Mouse (Mus musculus) embryonic facial prominence, embryonic 13.5 days (tissue): ENCODE measurements at regions not wholly inside any gene's neighbourhood (a gene's known extent, or its start where the extent isn't known, plus 50 kb on each side); places are given as distances from the start of the nearest gene placed in this dataset.

Experiments
- ATAC-seq: fragments of 200-750 bp; cut with Nextera tagmentation; 2 replicates; pipeline ENCODE4 v1.8.0; 2017; ENCODE audit warnings: low read depth; ENCODE audit not compliant: insufficient number of reproducible peaks, insufficient read depth, low FRiP score, low TSS enrichment
- H3K27ac ChIP-seq: fragments of 300-500 bp; sonication (generic); 2 replicates; pipeline ENCODE4 v1.5.1; 2015; ENCODE audit warnings: moderate library complexity, mild to moderate bottlenecking, inconsistent platforms
- H3K27me3 ChIP-seq: fragments of 300-500 bp; sonication (generic); 2 replicates; pipeline ENCODE4 v1.6.1; 2015; ENCODE audit warnings: mild to moderate bottlenecking, inconsistent platforms
- H3K36me3 ChIP-seq: fragments of 300-500 bp; sonication (generic); 2 replicates; pipeline ENCODE4 v1.6.1; 2015; ENCODE audit warnings: mild to moderate bottlenecking, inconsistent platforms
- H3K4me1 ChIP-seq: fragments of 300-500 bp; sonication (generic); 2 replicates; pipeline ENCODE4 v1.6.1; 2015; ENCODE audit warnings: inconsistent platforms
- H3K4me2 ChIP-seq: fragments of 300-500 bp; sonication (generic); 2 replicates; pipeline ENCODE4 v1.6.1; 2015; ENCODE audit warnings: moderate library complexity, mild to moderate bottlenecking, inconsistent platforms
- H3K4me3 ChIP-seq: fragments of 300-500 bp; sonication (generic); 2 replicates; pipeline ENCODE4 v1.5.1; 2015; ENCODE audit warnings: mild to moderate bottlenecking, inconsistent platforms
- H3K9ac ChIP-seq: fragments of 300-500 bp; sonication (generic); 2 replicates; pipeline ENCODE4 v1.6.1; 2015; ENCODE audit warnings: mild to moderate bottlenecking, inconsistent platforms
- H3K9me3 ChIP-seq: fragments of 300-500 bp; sonication (generic); 2 replicates; pipeline ENCODE4 v1.6.1; 2016; ENCODE audit warnings: inconsistent platforms
- WGBS: fragments of 180-500 bp; shearing (Covaris S2); methylation state at CpG from one replicate; pipeline ENCODE4 v1.1.7; 2015; ENCODE audit warnings: mixed read lengths; 5-methylcytosine and 5-hydroxymethylcytosine counted together

DNA sequence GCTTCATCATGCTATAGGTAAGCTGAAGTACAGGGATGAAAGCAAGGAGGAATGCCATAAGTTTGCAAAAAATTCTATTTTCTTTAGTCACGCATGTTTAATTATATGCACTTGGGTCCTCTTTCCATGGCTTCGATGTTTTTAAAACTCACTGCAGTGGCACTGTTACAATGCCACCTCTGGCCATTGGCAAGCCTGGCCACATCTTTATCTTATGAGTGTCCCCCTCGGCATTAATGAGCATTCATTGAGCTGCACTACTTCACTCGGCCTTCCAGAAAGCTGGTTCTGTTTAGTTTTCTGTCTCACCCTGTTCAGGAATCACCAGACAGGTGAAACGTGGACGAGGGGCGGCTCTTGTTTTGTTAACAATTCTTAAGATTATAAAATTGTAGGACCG, 79.7 kb upstream of the Dnajc24 start:
- Histone ChIP-seq H3K4me3 (no peak overlapping the region), H3K9ac (no peak overlapping the region), H3K36me3 (no peaks in the 10 kb centered on the region), H3K9me3 (no peaks in the 10 kb centered on the region), H3K4me2 (no peak overlapping the region), H3K27me3 (no peaks in the 10 kb centered on the region), H3K4me1 (no peaks in the 10 kb centered on the region), H3K27ac (no peak overlapping the region)
- no peak for ATAC-seq
- WGBS, result 62% methylated on average over 8 of the region's 8 CpGs

DNA sequence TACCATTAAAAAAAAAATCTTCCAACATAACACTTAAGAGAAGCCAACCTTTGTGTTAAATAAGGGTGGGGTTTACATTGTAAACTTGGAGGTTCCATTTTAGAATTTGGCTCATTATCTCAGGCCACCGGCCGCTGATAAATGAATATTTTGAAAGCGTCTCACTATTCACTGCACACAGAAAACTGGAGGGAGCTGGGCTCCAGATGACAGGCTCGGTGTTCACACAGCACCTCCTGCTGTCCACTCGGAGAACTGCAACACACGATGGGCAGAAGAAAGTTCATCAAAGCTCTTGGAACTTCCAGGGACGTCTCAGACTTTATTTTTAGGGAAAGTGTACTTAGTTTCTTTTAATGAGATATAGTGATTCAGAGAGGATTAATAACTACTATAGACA, 78.6 kb upstream of the Dnajc24 start:
- ATAC-seq, result no peak
- Histone ChIP-seq H3K4me1 (no peaks in the 10 kb centered on the region), H3K9ac (no peak overlapping the region), H3K4me3 (no peak overlapping the region), H3K27ac (no peak overlapping the region), H3K4me2 (no peak overlapping the region), H3K36me3 (no peaks in the 10 kb centered on the region), H3K9me3 (no peaks in the 10 kb centered on the region), H3K27me3 (no peaks in the 10 kb centered on the region)
- WGBS, result 2% methylated on average over 7 of the region's 7 CpGs

DNA sequence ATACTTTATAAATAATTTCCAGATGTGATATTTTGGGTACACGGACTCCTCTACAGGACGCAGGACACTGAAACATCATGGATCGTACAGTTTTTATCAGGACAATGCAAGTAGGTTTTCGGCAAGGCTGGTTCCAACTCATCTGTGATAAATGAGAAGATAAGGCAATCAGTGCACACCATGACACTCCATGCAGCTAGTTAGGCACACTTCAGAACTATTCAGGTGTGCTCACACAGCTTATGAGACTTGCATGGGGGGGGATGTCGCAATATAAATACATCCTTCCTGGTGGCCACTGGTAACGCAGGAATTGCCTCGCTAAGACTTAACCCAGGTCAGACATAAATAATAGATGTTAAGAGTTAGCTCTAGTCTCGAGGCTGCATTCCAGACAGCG, 77.3 kb upstream of the Dnajc24 start:
- Histone ChIP-seq H3K27ac (no peak overlapping the region), H3K9me3 (no peaks in the 10 kb centered on the region), H3K27me3 (no peaks in the 10 kb centered on the region), H3K4me1 (no peaks in the 10 kb centered on the region), H3K9ac (no peak overlapping the region), H3K36me3 (no peaks in the 10 kb centered on the region), H3K4me2 (no peak overlapping the region), H3K4me3 (no peak overlapping the region)
- ATAC-seq, result no peak
- 63% methylated on average over 9 of the region's 9 CpGs for WGBS

DNA sequence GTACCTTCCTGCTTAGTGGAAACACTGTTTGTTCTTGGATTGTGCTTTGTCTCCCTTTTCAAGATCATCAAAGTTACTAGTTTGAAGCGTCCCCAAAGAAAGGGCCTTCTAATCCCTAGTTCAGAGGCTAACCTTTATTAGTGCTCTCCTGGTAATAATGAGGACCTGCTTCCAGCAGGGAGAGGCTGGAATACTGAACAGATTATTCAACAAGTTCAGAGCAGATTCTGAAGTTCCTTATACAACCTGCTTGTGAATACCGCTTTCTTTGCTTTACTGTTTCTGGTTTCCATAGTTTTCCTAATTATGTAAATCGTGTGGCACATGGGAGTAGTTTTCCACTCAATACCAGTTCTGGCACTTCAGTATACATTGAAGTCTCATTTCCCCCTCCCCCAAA, 75.2 kb upstream of the Dnajc24 start:
- no peak overlapping the region for H3K9ac ChIP-seq
- ATAC-seq, result no peak
- WGBS, result 40% methylated on average over 3 of the region's 3 CpGs
- no peaks in the 10 kb centered on the region for H3K27me3 ChIP-seq
- H3K36me3 ChIP-seq, result no peaks in the 10 kb centered on the region
- no peak overlapping the region for H3K4me2 ChIP-seq
- H3K27ac ChIP-seq, result no peak overlapping the region
- H3K4me3 ChIP-seq, result no peak overlapping the region
- H3K4me1 ChIP-seq, result no peaks in the 10 kb centered on the region
- no peaks in the 10 kb centered on the region for H3K9me3 ChIP-seq

DNA sequence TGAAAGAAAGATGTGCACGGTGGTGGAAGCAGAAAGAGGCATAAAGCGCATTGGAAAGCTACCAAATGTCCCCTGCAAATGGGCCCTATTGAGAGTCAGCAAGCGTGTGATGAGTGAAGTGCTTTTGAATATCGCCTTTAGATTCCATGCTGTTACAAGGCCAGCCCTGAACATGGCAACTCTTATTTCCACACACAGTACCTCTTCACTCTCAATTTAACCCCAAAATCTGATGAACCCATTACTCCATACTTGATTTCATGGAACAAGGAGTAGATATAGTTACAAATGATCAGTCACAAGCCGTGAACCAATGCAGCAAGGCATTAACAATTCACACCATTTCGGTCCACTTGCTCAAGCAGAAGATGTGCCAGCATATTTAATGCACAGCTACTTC, 71.1 kb upstream of the Dnajc24 start:
- Histone ChIP-seq H3K9me3 (no peaks in the 10 kb centered on the region), H3K9ac (no peak overlapping the region), H3K36me3 (no peaks in the 10 kb centered on the region), H3K27me3 (no peaks in the 10 kb centered on the region), H3K4me2 (no peak overlapping the region), H3K27ac (no peak overlapping the region), H3K4me3 (no peak overlapping the region), H3K4me1 (no peaks in the 10 kb centered on the region)
- 92% methylated on average over 6 of the region's 6 CpGs for WGBS
- no peak for ATAC-seq

DNA sequence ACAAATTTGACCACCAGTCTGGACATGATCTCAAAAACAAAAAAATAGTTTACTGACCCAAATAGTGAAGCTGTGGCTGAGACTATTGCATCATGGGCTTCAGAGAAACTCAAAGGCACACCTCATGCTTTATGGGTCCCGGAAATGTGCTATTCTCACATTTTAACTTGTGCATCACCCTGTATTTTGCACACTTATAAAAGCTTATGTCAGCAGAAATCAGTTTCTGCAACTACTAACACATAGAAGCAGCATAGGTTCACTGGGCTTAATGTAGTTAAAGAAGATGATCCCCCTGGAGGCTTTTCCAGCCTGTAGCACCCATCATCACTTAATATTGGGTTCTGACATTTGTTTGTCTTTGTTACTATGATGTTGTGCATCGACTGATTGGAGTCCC, 61.0 kb upstream of the Dnajc24 start:
- Histone ChIP-seq H3K4me3 (no peak overlapping the region), H3K27ac (no peak overlapping the region), H3K27me3 (no peaks in the 10 kb centered on the region), H3K9me3 (no peaks in the 10 kb centered on the region), H3K4me2 (no peak overlapping the region), H3K36me3 (no peaks in the 10 kb centered on the region), H3K4me1 (no peaks in the 10 kb centered on the region), H3K9ac (no peak overlapping the region)
- ATAC-seq, result no peak
- 77% methylated on average over 2 of the region's 2 CpGs for WGBS
